Mouse (Mus musculus): ENCODE data around the gene Adcy9. TPM values are rescaled to one million over a fixed set of nuclear protein-coding genes. Genes with fewer than 3 reads are reported as not detected.
"Not testable (repeated sequence)": the region's sequence is repeated elsewhere in the genome, so short reads cannot be mapped to it uniquely, and the experiment has no call there.

Adcy9 gene
- total and polyA plus RNA-seq, 3 experiments: 3.0 to 4.3 TPM; not detected in 1

DNA sequence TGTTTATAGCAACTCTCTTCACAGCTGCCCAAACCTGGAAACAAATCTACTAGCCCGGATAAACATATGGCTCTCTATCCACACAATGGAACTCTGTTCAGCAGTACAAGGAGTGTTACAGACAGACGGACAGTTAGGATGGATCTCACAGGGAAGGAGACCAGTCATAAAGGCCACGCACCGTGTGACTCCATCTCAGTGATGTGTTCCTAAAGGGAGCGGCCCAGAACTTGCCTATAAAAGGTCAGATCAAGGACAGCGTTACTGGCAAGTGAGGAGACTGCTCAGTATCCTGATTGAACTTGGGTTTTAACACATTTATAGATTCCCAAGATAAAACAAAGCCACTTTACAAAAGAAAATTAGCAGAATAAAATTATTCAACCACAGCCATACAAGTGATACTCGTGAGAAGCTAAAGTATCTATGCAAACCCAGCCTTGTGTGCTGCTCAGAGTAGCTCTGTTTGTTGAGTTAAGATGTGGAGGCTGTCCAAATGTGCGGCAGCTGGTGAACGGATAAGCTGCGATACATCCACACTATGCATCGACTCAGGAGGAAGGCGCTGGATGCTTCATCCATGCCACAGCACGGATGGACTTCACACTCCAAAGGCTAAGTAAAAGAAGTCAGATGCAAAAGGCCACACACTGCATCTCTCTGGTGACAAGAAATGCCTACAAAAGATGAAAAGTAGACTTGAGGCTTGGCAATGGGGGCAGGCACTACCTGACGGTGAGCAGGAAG lies 78.8 kb downstream of the Adcy9 start:
- Histone ChIP-seq H3K9me3 (replicated peaks; ENCODE audit: insufficient read depth, low read length) (no peaks in the 10 kb centered on the region), H3K27me3 (ENCODE audit: control insufficient read depth in 1 of 2, insufficient read depth in 2 of 2, low read length in 2 of 2) (no peaks in the 10 kb centered on the region), H3K9ac (ENCODE audit: control insufficient read depth, low read depth, low read length, poor library complexity, severe bottlenecking) (no peak overlapping the region), H3K36me3 (ENCODE audit: control insufficient read depth in 1 of 2, insufficient read depth in 2 of 2, low read length in 2 of 2) (no peaks in the 10 kb centered on the region; a peak in 1 of 4 replicates), H3K4me1 (ENCODE audit: control insufficient read depth in 1 of 2, insufficient read depth in 2 of 2, low read length in 2 of 2) (no peaks in the 10 kb centered on the region), H3K4me3 (ENCODE audit: control insufficient read depth in 1 of 2, insufficient read depth in 1 of 2, low read depth in 2 of 2, low read length in 2 of 2) (no peak overlapping the region), H3K79me2 (ENCODE audit: control insufficient read depth, insufficient read depth, low read length, poor library complexity) (no peaks in the 10 kb centered on the region), H3K27ac (ENCODE audit: control insufficient read depth, low read depth, low read length) (no peak overlapping the region)
- no peak for DNase-seq (ENCODE audit: low read depth, low spot score)
- TF ChIP-seq USF2 (IDR thresholded peaks at IDR 0.05; ENCODE audit: borderline replicate concordance in 1 of 2, insufficient read depth in 1 of 2, low read depth in 1 of 2, low read length in 2 of 2): no peak
- TF ChIP-seq CHD1 (IDR thresholded peaks at IDR 0.05; ENCODE audit: low read depth, low read length): no peak
- TF ChIP-seq POLR2AphosphoS5 (IDR thresholded peaks at IDR 0.05; ENCODE audit: borderline replicate concordance, low read depth, low read length): no peak
- TF ChIP-seq ZNF384 (IDR thresholded peaks at IDR 0.05; ENCODE audit: low read depth, low read length): no peak
- TF ChIP-seq RAD21 (IDR thresholded peaks at IDR 0.05; ENCODE audit: low read depth, low read length): no peak
- TF ChIP-seq ZC3H11A (IDR thresholded peaks at IDR 0.05; ENCODE audit: low read depth, low read length): no peak
- TF ChIP-seq USF1 (IDR thresholded peaks at IDR 0.05; ENCODE audit: low read depth, low read length): no peak
- TF ChIP-seq SIN3A (IDR thresholded peaks at IDR 0.05; ENCODE audit: low read length): no peak
- no peak for TF ChIP-seq MYC (IDR thresholded peaks at IDR 0.05; ENCODE audit: low read depth, low read length)
- no peak for TF ChIP-seq KAT2A (conservative IDR thresholded peaks at IDR 0.05; ENCODE audit: low read depth, low read length)
- TF ChIP-seq RCOR1 (IDR thresholded peaks at IDR 0.05; ENCODE audit: low read depth, low read length): no peak
- no peak for TF ChIP-seq TBP (IDR thresholded peaks at IDR 0.05; ENCODE audit: low read depth, low read length)
- TF ChIP-seq TAL1 (IDR thresholded peaks at IDR 0.05; ENCODE audit: low read length): no peak
- TF ChIP-seq E2F4 (IDR thresholded peaks at IDR 0.05; ENCODE audit: borderline replicate concordance, low read depth, low read length): no peak
- TF ChIP-seq EP300 (IDR thresholded peaks at IDR 0.05; ENCODE audit: low read depth in 1 of 2, low read length in 2 of 2): no peak
- no peak for TF ChIP-seq CTCF (IDR thresholded peaks at IDR 0.05 in 2 of 3, conservative IDR thresholded peaks at IDR 0.05 in 1 of 3; ENCODE audit: control insufficient read depth in 1 of 3, insufficient read depth in 1 of 3, low read depth in 2 of 3, low read length in 3 of 3, poor library complexity in 1 of 3, severe bottlenecking in 1 of 3)
- no peak for TF ChIP-seq MEF2A (IDR thresholded peaks at IDR 0.05; ENCODE audit: extremely low read depth, insufficient replicate concordance, low read depth, low read length, poor library complexity, severe bottlenecking)

DNA sequence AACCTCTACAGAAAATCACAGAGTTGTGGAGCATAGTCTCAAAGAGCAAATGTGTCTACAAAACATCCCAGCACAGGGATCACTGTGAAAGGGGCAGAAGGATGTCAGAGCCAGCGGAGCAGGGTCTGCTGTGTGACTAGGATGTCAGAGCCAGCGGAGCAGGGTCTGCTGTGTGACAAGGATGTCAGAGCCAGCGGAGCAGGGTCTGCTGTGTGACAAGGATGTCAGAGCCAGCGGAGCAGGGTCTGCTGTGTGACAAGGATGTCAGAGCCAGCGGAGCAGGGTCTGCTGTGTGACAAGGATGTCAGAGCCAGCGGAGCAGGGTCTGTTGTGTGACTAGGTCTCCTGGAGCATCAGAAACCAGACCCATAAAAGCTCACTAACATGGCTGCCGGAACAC lies 81.1 kb downstream of the Adcy9 start:
- H3K4me1 ChIP-seq (ENCODE audit: control insufficient read depth in 1 of 2, insufficient read depth in 2 of 2, low read length in 2 of 2); DNase-seq (ENCODE audit: low read depth, low spot score); H3K36me3 ChIP-seq (ENCODE audit: control insufficient read depth in 1 of 2, insufficient read depth in 2 of 2, low read length in 2 of 2); H3K9ac ChIP-seq (ENCODE audit: control insufficient read depth, low read depth, low read length, poor library complexity, severe bottlenecking); H3K79me2 ChIP-seq (ENCODE audit: control insufficient read depth, insufficient read depth, low read length, poor library complexity); H3K27me3 ChIP-seq (ENCODE audit: control insufficient read depth in 1 of 2, insufficient read depth in 2 of 2, low read length in 2 of 2); H3K9me3 ChIP-seq (replicated peaks; ENCODE audit: insufficient read depth, low read length); H3K27ac ChIP-seq (ENCODE audit: control insufficient read depth, low read depth, low read length); H3K4me3 ChIP-seq (ENCODE audit: control insufficient read depth in 1 of 2, insufficient read depth in 1 of 2, low read depth in 2 of 2, low read length in 2 of 2): not testable (repeated sequence)

All from MEL (cell line).